Comparison of ENCODE assay signal across 19 mouse cellular contexts in the genomic region with DNA sequence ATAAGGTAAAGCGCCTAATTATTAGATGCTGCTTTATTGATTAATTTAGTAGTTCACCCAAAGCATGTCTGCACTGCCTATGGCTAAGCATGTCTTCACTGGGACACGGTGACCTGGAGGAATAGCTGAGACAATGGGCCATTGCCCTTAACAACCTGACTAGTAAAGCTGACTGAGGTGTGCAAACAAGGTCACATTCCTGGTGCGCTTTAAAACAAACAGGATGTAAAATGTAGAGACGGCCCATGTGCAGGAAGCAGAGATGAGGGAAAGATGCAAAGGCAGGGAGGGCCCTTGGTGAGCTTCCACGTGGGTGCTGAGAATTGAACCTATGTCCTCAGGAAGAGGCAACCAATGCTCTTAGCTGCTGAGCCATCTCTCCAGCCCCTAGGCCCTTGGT. TPM values are rescaled to one million over a fixed set of nuclear protein-coding genes. Genes with fewer than 3 reads are reported as not detected.
"Had no signal": no experiment of that assay in that cellular context is flagged by ENCODE, and none has a peak within 500 bp of the region (broad histone marks: within the 10 kb centered on the region; RNA-seq: fewer than 3 reads in every experiment).

No protein-coding gene starts in this region.

- H3K9me3 ChIP-seq: lung, embryonic 15.5 days; megakaryocyte, embryonic 14.5 days; midbrain, embryonic 13.5 days; midbrain, embryonic 15.5 days; neural tube, embryonic 12.5 days; stomach, embryonic 15.5 days had no signal

- ATAC-seq: lung, postnatal 0 days; midbrain, embryonic 13.5 days; midbrain, embryonic 15.5 days had no signal

- H3K27me3 ChIP-seq: lung, embryonic 15.5 days; midbrain, embryonic 13.5 days; midbrain, embryonic 15.5 days; neural tube, embryonic 12.5 days; stomach, embryonic 15.5 days had no signal

- H3K27ac ChIP-seq: lung, embryonic 15.5 days; macrophage; midbrain, embryonic 13.5 days; midbrain, embryonic 15.5 days; neural tube, embryonic 12.5 days; stomach, embryonic 15.5 days; stomach, postnatal 0 days had no signal

- H3K4me1 ChIP-seq: midbrain, embryonic 13.5 days; midbrain, embryonic 15.5 days; neural tube, embryonic 12.5 days; stomach, embryonic 15.5 days had no signal

- H3K9ac ChIP-seq: lung, embryonic 15.5 days; midbrain, embryonic 13.5 days; midbrain, embryonic 15.5 days; neural tube, embryonic 12.5 days; stomach, embryonic 15.5 days had no signal

- DNase-seq: lung, adult 2 months; lung, postnatal 14 days; lung, postnatal 36 days; right cerebral cortex, postnatal 14 days; thymus, adult 2 months; thymus, postnatal 25 days; thymus, postnatal 4 days had no signal

- H3K4me3 ChIP-seq: lung, embryonic 15.5 days; megakaryocyte, embryonic 14.5 days; midbrain, embryonic 13.5 days; midbrain, embryonic 15.5 days; neural tube, embryonic 12.5 days; stomach, embryonic 15.5 days had no signal

- H3K4me2 ChIP-seq: lung, embryonic 15.5 days; midbrain, embryonic 11.5 days; midbrain, embryonic 13.5 days; midbrain, embryonic 15.5 days; neural tube, embryonic 12.5 days; stomach, embryonic 15.5 days had no signal

- H3K36me3 ChIP-seq: lung, embryonic 15.5 days; midbrain, embryonic 13.5 days; midbrain, embryonic 15.5 days; neural tube, embryonic 12.5 days; stomach, embryonic 15.5 days had no signal

RNA-seq across cellular contexts. Expression of a gene that starts 23.6 kb away (rescaled TPM):
- total RNA-seq: monocyte, adult 5-6 weeks; neutrophil, adult 5-6 weeks had no signal
- polyA plus RNA-seq: macrophage had no signal
